Mouse (Mus musculus): ENCODE results near the gene Krt25.

Krt25 gene

GRCm38 (mm10) chr11:99322851-99323250 lies at the start of gene Krt25:
Gene Krt25, minus strand, starts transcription at chr11:99322951.
- DNase-seq, result no peak

- DNase-seq, result no peak
Measured at GRCm38 (mm10) chr11:99369853-99370451, 47.2 kb upstream of the Krt25 start.

DNA sequence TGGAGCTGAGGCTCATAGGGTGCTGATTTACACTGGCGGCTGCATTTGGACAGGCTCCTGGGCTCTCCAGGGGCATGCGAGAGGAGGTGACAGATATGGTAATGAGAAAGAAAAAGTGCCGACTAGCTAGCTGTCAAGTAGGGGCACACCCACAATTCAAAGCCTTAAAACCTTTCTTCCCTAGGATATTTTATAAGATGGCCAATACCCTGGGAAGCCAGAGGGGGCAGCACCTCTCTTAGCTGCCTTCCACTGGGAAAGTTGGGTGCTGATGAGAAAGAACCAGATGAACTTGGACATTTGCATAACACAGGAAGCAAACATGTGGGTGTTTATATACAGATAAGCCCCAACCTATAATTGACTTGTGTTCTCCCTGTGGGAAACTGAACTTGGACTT lies 46.5 kb upstream of the Krt25 start:
- DNase-seq, result no peak

- no peak for DNase-seq
Measured at GRCm38 (mm10) chr11:99366791-99367190, 44.0 kb upstream of the Krt25 start.

- DNase-seq, result no peak
Measured at GRCm38 (mm10) chr11:99364412-99364811, 41.7 kb upstream of the Krt25 start.

- DNase-seq, result no peak
Measured at GRCm38 (mm10) chr11:99361423-99361822, 38.7 kb upstream of the Krt25 start.

GRCm38 (mm10) chr11:99351004-99351403 lies 28.3 kb upstream of the Krt25 start, which contains the start of gene Krt27:
Gene Krt27, minus strand, starts transcription at chr11:99351104.
- DNase-seq, result no peak

- no peak for DNase-seq
Measured at GRCm38 (mm10) chr11:99339299-99339847, 16.6 kb upstream of the Krt25 start.

GRCm38 (mm10) chr11:99337866-99338265 lies 15.1 kb upstream of the Krt25 start, which contains the start of gene Krt26:
Gene Krt26, minus strand, starts transcription at chr11:99337966.
- DNase-seq, result no peak

GRCm38 (mm10) chr11:99333426-99333825 lies 10.7 kb upstream of the Krt25 start:
- peak; percentile 55 for DNase-seq

DNA sequence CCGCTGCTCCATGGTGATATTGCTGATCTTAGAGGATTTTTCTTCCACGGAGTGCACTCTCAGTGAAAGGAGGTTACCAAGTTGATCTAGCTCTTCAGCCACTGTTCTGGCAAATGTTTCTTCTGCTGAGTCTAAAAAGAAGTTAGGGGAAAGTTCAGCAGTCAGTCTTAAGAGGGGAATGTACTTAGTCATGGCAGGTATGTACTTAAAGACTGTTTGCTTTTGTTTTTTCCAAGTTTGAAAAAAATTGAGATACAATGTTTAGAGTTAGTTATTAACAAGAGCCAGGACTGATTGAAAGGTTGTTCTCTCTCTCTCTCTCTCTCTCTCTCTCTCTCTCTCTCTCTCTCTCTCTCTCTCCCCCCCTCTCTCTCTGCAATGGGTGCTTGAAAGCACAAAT lies 6.9 kb upstream of the Krt25 start:
- no peak for DNase-seq

DNA sequence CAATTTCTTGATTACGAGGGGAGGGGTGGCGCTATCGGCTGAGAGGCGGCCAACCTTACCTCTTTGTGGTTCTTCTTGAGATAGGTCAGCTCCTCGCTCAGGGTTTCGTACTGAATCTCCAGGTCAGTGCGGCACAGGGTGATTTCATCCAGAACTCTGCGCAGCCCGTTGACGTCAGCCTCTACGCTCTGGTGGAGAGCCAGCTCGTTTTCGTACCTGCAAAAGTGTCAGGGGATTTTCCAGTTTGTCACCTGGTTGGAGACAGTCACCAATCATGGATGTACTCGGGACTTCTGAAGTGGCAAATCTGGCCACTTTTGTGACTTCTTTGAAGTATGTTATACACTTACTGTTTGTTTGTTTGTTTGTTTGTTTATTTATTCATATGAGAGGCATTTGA lies 1.7 kb downstream of the Krt25 start:
- DNase-seq, result no peak

GRCm38 (mm10) chr11:99319127-99319526 lies 3.6 kb downstream of the Krt25 start:
- no peak for DNase-seq

DNA sequence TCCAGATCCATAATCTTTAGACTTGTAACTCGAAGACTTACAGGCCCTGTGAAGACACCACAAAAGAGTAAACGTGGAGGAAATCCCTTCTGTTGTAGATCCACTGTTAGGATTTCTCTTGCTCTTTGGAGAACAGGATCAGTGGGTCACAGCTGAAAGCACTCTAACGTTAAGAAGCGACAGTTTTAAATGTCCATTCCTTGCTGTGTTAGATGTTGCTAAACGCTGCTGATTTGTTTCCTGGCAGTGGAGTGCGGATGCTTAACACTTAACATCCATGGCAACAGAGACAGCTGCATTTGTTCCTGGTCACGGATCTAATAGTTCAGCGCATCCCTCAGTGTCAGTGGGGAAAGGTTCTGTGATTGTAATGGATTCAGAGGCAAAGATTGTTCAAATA lies 6.2 kb downstream of the Krt25 start:
- DNase-seq, result no peak

- no peak for DNase-seq
Measured at GRCm38 (mm10) chr11:99314594-99314993, 8.2 kb downstream of the Krt25 start.

DNA sequence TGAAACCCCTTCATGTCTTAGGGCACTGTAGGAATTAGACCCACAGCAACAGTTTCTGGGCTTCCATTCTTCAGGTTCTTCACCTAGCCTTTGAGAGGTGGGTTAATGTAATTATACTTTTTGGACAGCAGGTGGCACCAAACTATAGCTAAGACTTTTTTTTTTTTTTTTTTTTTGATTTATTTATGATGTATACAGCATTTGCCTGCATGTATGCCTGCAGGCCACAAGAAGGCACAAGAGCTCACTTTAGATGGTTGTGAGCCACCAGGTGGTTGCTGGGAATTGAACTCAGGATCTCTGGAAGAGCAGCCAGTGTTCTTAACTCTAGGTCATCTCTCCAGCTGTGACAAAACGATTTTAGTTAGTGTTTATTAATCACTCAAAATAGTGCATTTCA lies 11.9 kb downstream of the Krt25 start:
- no peak for DNase-seq

- peak; percentile 48 for DNase-seq
Measured at GRCm38 (mm10) chr11:99307579-99307978, 15.2 kb downstream of the Krt25 start.

- DNase-seq, result no peak
Measured at GRCm38 (mm10) chr11:99295039-99295438, 27.7 kb downstream of the Krt25 start.

- DNase-seq, result peak; percentile 48
Measured at GRCm38 (mm10) chr11:99292846-99293245, 29.9 kb downstream of the Krt25 start.

DNA sequence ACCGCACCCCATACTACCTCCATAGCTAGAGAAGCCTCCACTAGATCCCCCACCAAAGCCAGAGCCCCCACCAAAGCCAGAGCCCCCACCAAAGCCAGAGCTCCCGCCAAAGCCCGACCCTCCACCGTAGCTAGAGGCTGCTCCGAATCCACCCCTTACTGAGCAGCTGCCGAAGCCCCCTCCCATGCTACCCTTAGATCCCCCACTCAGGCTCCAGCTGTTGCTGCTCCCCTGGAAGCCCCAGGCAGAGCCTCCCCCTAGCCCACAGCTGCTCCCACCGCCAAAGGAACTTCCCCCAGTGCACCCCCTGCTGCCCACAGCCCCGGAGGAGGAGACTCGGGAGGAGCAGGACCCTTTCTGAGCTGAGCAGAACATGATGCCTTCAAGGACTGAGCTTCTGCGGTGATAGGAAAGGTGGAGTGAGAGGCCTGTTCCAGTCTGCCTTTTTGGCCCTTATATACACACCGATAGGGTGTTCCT lies 37.9 kb downstream of the Krt25 start, which contains the start of gene Krt24:
Gene Krt24, minus strand, starts transcription at position 430 of the 480 bp plus-strand sequence.
- no peak for DNase-seq

DNA sequence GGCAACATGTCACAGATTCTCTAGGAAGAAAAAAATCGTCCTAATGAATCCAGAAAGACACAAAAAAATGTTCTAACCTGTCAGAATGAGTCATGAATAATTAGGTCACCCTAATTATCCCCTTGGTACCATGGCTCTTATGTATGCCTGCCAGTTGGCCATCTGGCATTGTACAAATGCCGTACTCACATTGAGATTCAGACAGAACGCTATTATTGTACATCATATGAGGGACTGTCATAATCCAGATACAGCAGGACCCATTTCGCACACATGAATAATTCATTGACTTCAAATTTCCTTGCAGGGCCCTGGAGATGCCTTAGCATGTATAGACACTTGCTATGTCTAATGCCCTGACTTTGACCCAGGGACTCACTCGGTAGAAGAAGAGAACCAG lies 38.7 kb downstream of the Krt25 start:
- DNase-seq, result no peak

- no peak for DNase-seq
Measured at GRCm38 (mm10) chr11:99283334-99283733, 39.4 kb downstream of the Krt25 start.

- DNase-seq, result no peak
Measured at GRCm38 (mm10) chr11:99281116-99281515, 41.6 kb downstream of the Krt25 start.

DNA sequence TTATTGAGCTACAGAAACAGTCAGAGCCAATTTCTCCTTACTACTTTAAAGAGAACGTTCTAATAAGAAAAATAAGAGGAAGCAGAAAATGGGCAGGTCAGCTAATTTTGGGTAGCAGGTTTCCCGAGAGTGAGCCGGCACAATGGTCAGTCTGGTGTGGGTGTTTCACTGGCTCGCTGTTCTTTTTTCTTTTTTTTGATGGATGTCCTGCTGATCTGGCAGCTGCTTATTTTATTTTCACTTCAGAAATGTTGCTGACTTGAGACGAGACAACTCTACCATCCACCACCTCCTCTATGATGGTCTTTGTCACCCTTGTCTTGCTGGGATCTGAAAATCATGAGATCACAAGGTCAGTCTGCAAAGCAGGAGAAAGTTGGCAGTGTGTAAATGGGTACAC lies 42.8 kb downstream of the Krt25 start:
- no peak for DNase-seq

DNA sequence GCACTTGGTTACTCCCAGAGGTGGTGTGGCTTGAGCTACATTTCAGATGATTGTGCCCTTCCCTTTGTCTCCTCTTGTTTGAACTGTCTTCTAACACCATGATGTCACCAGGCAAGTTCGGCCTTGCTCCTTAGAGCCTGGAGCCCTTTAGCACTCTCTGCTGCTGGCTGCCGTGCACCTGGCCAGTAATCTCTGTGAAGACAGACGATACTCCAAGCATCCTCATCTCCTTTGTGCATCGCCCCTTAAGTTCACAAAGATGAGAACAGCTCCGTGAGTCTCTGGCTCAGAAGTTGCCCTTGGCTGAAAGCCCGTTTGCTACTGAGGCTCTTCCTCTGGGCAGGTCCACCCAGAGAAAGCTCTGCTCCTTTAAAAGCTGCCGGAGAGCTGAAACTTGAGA lies 46.0 kb downstream of the Krt25 start:
- DNase-seq, result no peak

All from right cerebral cortex, postnatal 14 days (tissue).